Mouse (Mus musculus): ENCODE measurements around the gene Csn1s2a. TPM values are rescaled to one million over a fixed set of nuclear protein-coding genes. Genes with fewer than 3 reads are reported as not detected.

Csn1s2a gene
- not detected in 2 replicates for polyA plus RNA-seq (2015; fragmentation: Nextera tagmentation; extraction: Ambion mirVana)

DNA sequence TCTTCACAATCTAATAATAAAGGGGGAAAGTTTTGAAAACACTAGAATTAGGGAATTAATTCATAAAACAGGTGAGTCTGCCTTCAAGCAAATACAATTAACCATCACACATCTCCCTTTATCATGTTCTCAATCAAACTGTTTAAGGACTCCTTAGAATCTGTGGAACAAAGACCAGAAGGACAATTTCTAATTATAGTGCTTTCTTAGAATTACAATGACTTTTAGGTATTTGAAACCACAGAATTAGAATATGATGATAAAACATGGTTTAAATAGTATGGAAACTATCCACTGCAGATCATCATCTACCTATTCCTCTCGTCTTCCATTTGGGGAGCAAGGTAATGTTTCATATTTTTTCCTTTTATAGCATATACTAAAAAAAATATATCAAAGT is at the start of gene Csn1s2a:
Gene Csn1s2a (plus strand): TSS at position 301 of the 400 bp plus-strand sequence.

GRCm38 (mm10) chr5:87807782-87808181 is 33.4 kb downstream of the Csn1s2a start, which contains the start of gene Csn1s2b:
Gene Csn1s2b (plus strand): TSS chr5:87808082.

DNA sequence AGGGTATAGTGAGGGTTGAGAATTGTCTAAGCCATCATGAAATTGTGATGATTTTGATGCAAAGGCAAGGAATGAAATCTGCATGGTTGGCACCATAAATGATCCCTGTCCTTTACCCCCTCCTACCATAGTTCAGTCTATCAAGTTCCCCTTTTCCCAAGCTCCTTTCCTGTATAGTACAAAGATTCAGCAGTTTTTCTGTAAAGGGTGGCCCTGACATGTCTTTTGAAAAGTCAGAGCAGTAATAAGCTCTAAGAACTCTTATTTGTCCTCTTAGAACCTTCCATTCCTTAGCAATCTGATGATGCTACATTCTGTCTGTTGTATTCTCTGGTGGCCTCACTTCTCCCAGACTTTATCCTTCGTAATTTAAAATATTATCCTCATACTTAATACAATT is 51.0 kb downstream of the Csn1s2a start, which contains the start of gene Prr27:
Gene Prr27 (plus strand): TSS at position 301 of the 400 bp plus-strand sequence.

Other genes starting within 250 kb of the Csn1s2a start
- gene Sult1b1, start 236.4 kb upstream of the Csn1s2a start, polyA plus RNA-seq (2015; fragmentation: Nextera tagmentation; extraction: Ambion mirVana) = 0.13 TPM in 1 of 2 replicates, not detected in the other
- gene Sult1d1, start 205.5 kb upstream of the Csn1s2a start, polyA plus RNA-seq (2015; fragmentation: Nextera tagmentation; extraction: Ambion mirVana) = not detected in 2 replicates
- not detected in 2 replicates for gene Sult1e1, start 183.0 kb upstream of the Csn1s2a start, polyA plus RNA-seq (2015; fragmentation: Nextera tagmentation; extraction: Ambion mirVana)
- gene Csn1s1, start 108.4 kb upstream of the Csn1s2a start, polyA plus RNA-seq (2015; fragmentation: Nextera tagmentation; extraction: Ambion mirVana) = not detected in 2 replicates
- gene Csn2, start 74.9 kb upstream of the Csn1s2a start, polyA plus RNA-seq (2015; fragmentation: Nextera tagmentation; extraction: Ambion mirVana) = not detected in 2 replicates
- not detected in 2 replicates for gene Csn1s2b, start 33.5 kb downstream of the Csn1s2a start, polyA plus RNA-seq (2015; fragmentation: Nextera tagmentation; extraction: Ambion mirVana)
- not detected in 2 replicates for gene Prr27, start 51.1 kb downstream of the Csn1s2a start, polyA plus RNA-seq (2015; fragmentation: Nextera tagmentation; extraction: Ambion mirVana)
- not detected in 2 replicates for gene Odam, start 110.5 kb downstream of the Csn1s2a start, polyA plus RNA-seq (2015; fragmentation: Nextera tagmentation; extraction: Ambion mirVana)
- gene Csn3, start 151.0 kb downstream of the Csn1s2a start, polyA plus RNA-seq (2015; fragmentation: Nextera tagmentation; extraction: Ambion mirVana) = not detected in 2 replicates
- gene 2310003L06Rik, start 194.9 kb downstream of the Csn1s2a start, polyA plus RNA-seq (2015; fragmentation: Nextera tagmentation; extraction: Ambion mirVana) = not detected in 2 replicates
- gene Gm28434, start 194.9 kb downstream of the Csn1s2a start, polyA plus RNA-seq (2015; fragmentation: Nextera tagmentation; extraction: Ambion mirVana) = not detected in 2 replicates
- not detected in 2 replicates for gene Cabs1, start 204.9 kb downstream of the Csn1s2a start, polyA plus RNA-seq (2015; fragmentation: Nextera tagmentation; extraction: Ambion mirVana)
- gene Smr3a, start 228.0 kb downstream of the Csn1s2a start, polyA plus RNA-seq (2015; fragmentation: Nextera tagmentation; extraction: Ambion mirVana) = not detected in 2 replicates

Data from urinary bladder, postnatal 0 days (tissue).